Mouse (Mus musculus) lung, adult 2 months (tissue): Measurements from ENCODE around the gene Psg25.

Experiments
- CTCF ChIP-seq: fragments of 200-500 bp; IDR thresholded peaks from 2 replicates; pipeline ENCODE4 v1.5.1; 2011; ENCODE audit warnings: mild to moderate bottlenecking, low read length, control low read depth; ENCODE audit not compliant: insufficient read depth
- POLR2A ChIP-seq: fragments of 200-500 bp; IDR thresholded peaks from 2 replicates; pipeline ENCODE4 v1.6.1; 2011; ENCODE audit warnings: low read depth, mild to moderate bottlenecking, control low read depth, low read length, borderline replicate concordance; ENCODE audit errors: extremely low read depth

DNA sequence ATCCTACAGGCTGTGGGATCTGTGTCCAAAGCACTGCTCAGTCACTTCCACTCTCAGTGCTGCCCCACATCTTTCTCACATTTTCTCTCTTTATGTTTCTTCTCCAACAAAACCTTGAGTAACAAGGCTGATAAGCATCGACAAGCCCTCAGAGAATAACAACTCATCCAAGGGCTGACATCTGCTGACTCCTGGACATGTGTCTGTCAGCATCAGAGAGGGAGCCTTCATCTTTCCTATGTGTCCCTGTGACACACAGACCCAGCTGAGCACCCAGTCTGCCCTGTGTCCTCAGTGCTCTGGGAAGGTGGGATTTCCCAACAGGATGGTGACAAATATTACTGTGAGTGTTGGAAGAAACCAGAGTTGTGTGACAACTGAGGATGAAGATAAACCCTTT is at the start of gene Psg25:
- TF ChIP-seq CTCF (no peak), POLR2A (no peak)
